Mouse (Mus musculus) thymus, adult 2 months (tissue): ENCODE measurements around the gene Topbp1.

ENCODE experiments used
- CTCF ChIP-seq: fragments of 200-500 bp; IDR thresholded peaks from 2 replicates; pipeline ENCODE4 v1.5.1; 2012; ENCODE audit warnings: mild to moderate bottlenecking, control low read depth, low read length, moderate library complexity, borderline replicate concordance; ENCODE audit not compliant: control insufficient read depth, poor library complexity, insufficient read depth; ENCODE audit errors: extremely low read depth
- POLR2A ChIP-seq: fragments of 200-500 bp; IDR thresholded peaks from 2 replicates; pipeline ENCODE4 v1.6.1; 2012; ENCODE audit warnings: mild to moderate bottlenecking, low read length, control low read depth, moderate library complexity; ENCODE audit not compliant: control insufficient read depth, poor library complexity, insufficient read depth; ENCODE audit errors: extremely low read depth

GRCm38 (mm10) chr9:103265778-103266177 lies 39.2 kb upstream of the Topbp1 start:
- no peak for TF ChIP-seq POLR2A
- TF ChIP-seq CTCF: no peak
